Mouse (Mus musculus) left cerebral cortex, postnatal 4 days (tissue): ENCODE results near the gene Wnt1. TPM values are rescaled to one million over a fixed set of nuclear protein-coding genes. Genes with fewer than 3 reads are reported as not detected.
"Not testable (repeated sequence)": the region's sequence is repeated elsewhere in the genome, so short reads cannot be mapped to it uniquely, and the experiment has no call there.

Experiments
- DNase-seq: peaks from one replicate; pipeline ENCODE4 v3.0.0-alpha.2; 2022
- intact Hi-C: fragments of 180-260 bp; cut with DNase I; formaldehyde crosslinking; loops from one replicate; pipeline ENCODE4 v1.15.1; 2025
- total RNA-seq, 2 experiments: library from RNA; stranded (reverse); gene quantifications; 2 replicates each; pipeline ENCODE4 v1.2.3; 2021

Gene Wnt1
- total RNA-seq, 2 experiments from 2014 or later: not detected

- intact Hi-C loops: no loop called here
- DNase-seq: no peak
Observed at GRCm38 (mm10) chr15:98802926-98803325, 13.3 kb downstream of the Wnt1 start.

- peak; percentile 85 for DNase-seq
- intact Hi-C loops: no loop called here
Observed at GRCm38 (mm10) chr15:98804054-98804453, 14.4 kb downstream of the Wnt1 start.

GRCm38 (mm10) chr15:98805324-98806040, 15.8 kb downstream of the Wnt1 start:
- DNase-seq: peak; percentile 74
- intact Hi-C loops: no loop called here

- DNase-seq: no peak
- intact Hi-C loops: no loop called here
Observed at GRCm38 (mm10) chr15:98806071-98806808, 16.6 kb downstream of the Wnt1 start.

- intact Hi-C loops: no loop called here
Observed at GRCm38 (mm10) chr15:98806809-98807770, 17.4 kb downstream of the Wnt1 start.

GRCm38 (mm10) chr15:98807895-98808650, 18.4 kb downstream of the Wnt1 start:
- intact Hi-C loops: no loop called here
- DNase-seq: peak; percentile 44

More at GRCm38 (mm10) chr15:98806809-98807770, 17.4 kb downstream of the Wnt1 start:
- DNase-seq: no peak

- DNase-seq: no peak
- intact Hi-C loops: no loop called here
Observed at GRCm38 (mm10) chr15:98808651-98809134, 19.0 kb downstream of the Wnt1 start.

- intact Hi-C loops: no loop called here
- no peak for DNase-seq
Observed at GRCm38 (mm10) chr15:98809390-98809789, 19.7 kb downstream of the Wnt1 start, which contains the start of gene Ddn. Ddn (minus strand) TSS chr15:98809490.

GRCm38 (mm10) chr15:98810212-98810611, 20.6 kb downstream of the Wnt1 start:
- intact Hi-C loops, DNase-seq: not testable (repeated sequence)

- no peak for DNase-seq
- intact Hi-C loops: no loop called here
Observed at GRCm38 (mm10) chr15:98812741-98813424, 23.2 kb downstream of the Wnt1 start.

GRCm38 (mm10) chr15:98818171-98818570, 28.5 kb downstream of the Wnt1 start:
- no peak for DNase-seq
- intact Hi-C loops: no loop called here

- intact Hi-C loops: no loop called here
- no peak for DNase-seq
Observed at GRCm38 (mm10) chr15:98820937-98821336, 31.3 kb downstream of the Wnt1 start.

- intact Hi-C loops: no loop called here
- DNase-seq: no peak
Observed at GRCm38 (mm10) chr15:98821403-98821802, 31.7 kb downstream of the Wnt1 start.

- intact Hi-C loops: no loop called here
- DNase-seq: no peak
Observed at GRCm38 (mm10) chr15:98822147-98822546, 32.5 kb downstream of the Wnt1 start.

- DNase-seq: no peak
- intact Hi-C loops: no loop called here
Observed at GRCm38 (mm10) chr15:98823434-98823833, 33.8 kb downstream of the Wnt1 start.

GRCm38 (mm10) chr15:98827611-98828011, 38.0 kb downstream of the Wnt1 start:
- no peak for DNase-seq
- intact Hi-C loops: no loop called here

GRCm38 (mm10) chr15:98830736-98831683, 41.4 kb downstream of the Wnt1 start, which contains the start of gene Prkag1:
Prkag1 (minus strand) TSS chr15:98831521.
- intact Hi-C loops: loop anchor here (5.0 kb wide), 1 partner anchor 36 kb away; no protein-coding TSS in a partner anchor
- DNase-seq: peak; percentile 97

GRCm38 (mm10) chr15:98831684-98832035, 42.0 kb downstream of the Wnt1 start:
- intact Hi-C loops: loop anchor here (5.0 kb wide), 1 partner anchor 36 kb away; no protein-coding TSS in a partner anchor
- DNase-seq: no peak
